Mouse (Mus musculus) T-cell, adult 66 days (primary cell): ENCODE results near the gene Gnat2. TPM values are rescaled to one million over a fixed set of nuclear protein-coding genes. Genes with fewer than 3 reads are reported as not detected.

Experiments used
- total RNA-seq, 2 experiments: library from RNA; stranded (reverse); gene quantifications; 3 replicates in 1 of 2; 4 replicates in 1 of 2; pipeline ENCODE4 v1.2.4; 2023

Gnat2 gene
- total RNA-seq = not detected

DNA sequence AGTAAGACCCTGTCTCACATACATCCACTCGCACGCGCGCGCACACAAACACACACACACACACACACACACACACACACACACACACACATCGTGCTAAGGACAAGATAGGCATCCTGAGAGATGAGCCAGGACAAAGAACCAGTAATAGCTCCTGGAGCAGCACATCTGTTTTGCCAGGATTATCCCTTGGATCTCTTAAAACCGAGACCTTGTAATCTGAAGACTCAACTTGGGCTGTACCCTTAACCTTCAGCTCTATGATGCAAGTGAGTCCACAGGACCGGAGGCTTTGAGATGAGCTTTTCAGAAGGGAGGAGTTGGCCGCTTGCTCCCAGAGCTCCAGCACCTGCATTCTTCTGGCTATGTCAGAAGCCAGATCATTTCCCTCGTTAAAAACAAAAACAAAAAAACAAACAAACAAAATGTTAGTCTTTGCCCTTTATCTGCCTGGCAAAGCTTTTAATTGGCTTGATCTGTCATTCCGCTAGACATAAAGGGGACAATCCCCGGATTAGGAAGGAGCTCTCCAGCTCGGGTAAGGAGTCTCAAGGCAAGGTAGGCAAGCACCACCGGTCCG is at the start of gene Gnat2:
Gene Gnat2 (plus strand): TSS at position 254 of the 580 bp plus-strand sequence.

DNA sequence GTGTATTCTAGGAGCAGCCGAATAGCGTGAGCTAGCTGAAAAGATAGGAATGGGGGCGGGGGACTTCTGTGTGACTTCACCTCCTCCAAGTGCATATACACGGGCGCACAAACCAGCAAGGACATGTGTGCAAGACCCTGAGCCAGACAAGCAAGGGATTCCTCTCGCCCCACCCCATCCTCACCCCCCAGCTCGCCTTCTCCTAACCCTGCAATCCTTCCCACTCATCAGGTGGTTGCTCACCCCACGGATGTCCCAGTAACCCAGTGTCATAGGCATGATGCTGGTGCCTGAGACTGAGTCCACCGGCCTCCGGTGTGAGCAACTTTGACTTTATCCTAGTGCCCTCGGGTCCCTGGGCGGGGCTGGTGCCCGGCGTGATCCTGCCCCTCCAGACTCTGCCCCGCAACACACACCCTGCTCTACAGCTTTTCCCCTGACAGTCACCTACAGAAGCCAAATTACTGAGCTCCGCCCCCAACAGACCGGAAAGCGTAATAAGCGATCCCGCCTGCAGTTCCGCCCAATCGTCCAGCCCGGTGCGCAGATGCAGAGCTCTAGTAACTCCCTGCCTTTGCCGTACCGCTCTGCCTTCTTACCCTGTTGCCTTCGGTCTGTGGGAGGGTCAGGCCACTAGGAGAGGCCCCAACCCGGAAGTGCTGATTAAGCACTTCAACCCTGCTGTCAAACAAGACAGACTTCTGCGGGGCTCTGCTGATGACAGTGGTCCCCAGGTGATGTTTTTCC is 48.0 kb upstream of the Gnat2 start, which contains the start of gene Gstm4:
Gene Gstm4 (minus strand): TSS at position 501 of the 747 bp plus-strand sequence.

DNA sequence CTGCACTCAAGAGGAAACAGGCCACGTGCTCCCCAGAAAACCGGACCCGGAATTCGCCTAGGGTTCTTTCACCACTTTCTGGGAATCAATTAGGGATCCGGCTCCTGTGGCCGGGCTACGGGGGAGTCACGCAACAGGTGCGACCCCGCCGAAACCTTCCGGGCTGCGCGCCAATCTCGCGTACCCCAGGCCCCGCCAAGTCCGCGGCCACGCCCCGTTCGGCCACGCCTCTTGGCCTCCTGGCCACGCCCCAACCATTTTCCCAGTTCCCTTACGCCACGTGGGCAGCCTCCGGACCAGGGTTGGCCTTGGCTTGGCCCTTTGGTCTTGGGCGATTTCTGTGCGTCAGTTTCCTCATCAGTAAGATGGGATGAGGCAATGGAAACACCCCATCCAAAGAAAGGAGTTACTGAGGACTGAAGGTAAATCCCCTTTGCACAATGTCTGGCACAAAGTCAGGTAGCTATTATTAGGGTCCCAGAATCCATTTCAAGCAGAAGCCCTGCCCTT is 6.1 kb upstream of the Gnat2 start, which contains the start of gene Ampd2:
Gene Ampd2 (minus strand): TSS at position 182 of the 510 bp plus-strand sequence.

DNA sequence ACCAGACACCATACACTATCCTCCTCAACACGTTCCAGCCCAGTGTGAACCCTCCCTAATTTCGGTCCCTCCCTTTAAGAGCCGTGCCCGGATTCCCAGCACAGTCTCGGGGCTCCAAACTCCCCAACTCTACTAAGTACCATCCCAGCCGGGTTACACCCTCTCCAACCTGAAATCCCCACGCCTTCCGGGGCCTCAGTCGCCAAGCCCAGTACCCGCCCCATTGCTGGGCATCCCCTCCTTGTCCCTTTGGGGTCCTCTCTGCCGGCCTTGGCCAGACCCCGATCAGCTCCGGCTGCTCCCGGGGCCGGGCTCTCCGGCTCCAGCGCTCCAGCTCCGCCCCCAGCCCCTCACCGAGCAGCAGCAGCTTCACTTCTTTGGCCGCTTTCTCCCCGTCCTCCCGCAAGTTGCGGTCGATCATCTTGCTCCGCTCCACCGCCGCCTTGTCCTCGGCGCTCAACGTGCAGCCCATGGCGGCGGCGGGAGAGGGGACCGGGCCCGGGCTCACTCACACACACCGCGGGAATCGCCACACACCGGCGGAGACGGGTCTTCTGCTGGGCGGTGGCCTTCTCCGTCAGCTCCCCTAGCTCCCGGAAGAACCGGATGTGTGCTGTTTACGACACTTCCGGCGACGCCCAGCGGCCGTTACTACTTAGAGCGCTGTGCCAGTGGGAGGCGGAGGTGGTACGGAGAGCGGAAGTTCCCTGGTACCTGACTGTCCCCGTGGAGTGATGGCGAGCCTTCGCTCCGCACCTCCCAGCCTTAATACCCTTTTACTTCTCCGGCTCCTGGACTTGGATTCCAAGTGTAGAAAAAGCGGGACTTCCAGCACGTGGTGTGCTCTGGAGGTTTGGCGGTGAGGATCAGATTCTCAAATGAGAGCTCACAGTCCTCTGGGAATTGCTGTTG is 53.2 kb downstream of the Gnat2 start, which contains the start of gene Gnai3:
Gene Gnai3 (minus strand): TSS at position 613 of the 912 bp plus-strand sequence.

Other genes with a start within 250 kb of the Gnat2 start
- not detected for gene Eps8l3, start 215.6 kb upstream of the Gnat2 start, total RNA-seq
- 1 to 10 TPM in 1 of 2 experiments, under 1 TPM in 1; 0.90 to 1.0 TPM for gene Gstm5, start 197.0 kb upstream of the Gnat2 start, total RNA-seq
- 1 to 10 TPM; 1.5 to 2.7 TPM for gene Gstm7, start 161.0 kb upstream of the Gnat2 start, total RNA-seq
- gene Gstm6, start 149.0 kb upstream of the Gnat2 start, total RNA-seq = not detected
- gene Gstm3, start 123.5 kb upstream of the Gnat2 start, total RNA-seq = not detected
- not detected for gene Gstm2, start 106.3 kb upstream of the Gnat2 start, total RNA-seq
- gene Gstm1, start 74.8 kb upstream of the Gnat2 start, total RNA-seq = 1 to 10 TPM; 3.6 to 4.9 TPM
- gene Gstm4, start 47.9 kb upstream of the Gnat2 start, total RNA-seq = 1 to 10 TPM; 2.3 to 2.4 TPM
- 10 to 100 TPM; 35.9 TPM for gene Ampd2, start 6.1 kb upstream of the Gnat2 start, total RNA-seq
- 10 to 100 TPM; 86.8 to 86.9 TPM for gene Gnai3, start 53.4 kb downstream of the Gnat2 start, total RNA-seq
- gene Gpr61, start 62.1 kb downstream of the Gnat2 start, total RNA-seq = not detected
- 1 to 10 TPM; 3.1 to 3.5 TPM for gene Amigo1, start 93.5 kb downstream of the Gnat2 start, total RNA-seq
- gene Cyb561d1, start 108.4 kb downstream of the Gnat2 start, total RNA-seq = 10 to 100 TPM; 32.9 to 35.3 TPM
- 10 to 100 TPM; 30.2 to 37.6 TPM for gene Atxn7l2, start 118.1 kb downstream of the Gnat2 start, total RNA-seq
- gene Sypl2, start 133.9 kb downstream of the Gnat2 start, total RNA-seq = not detected
- 10 to 100 TPM; 42.1 to 49.7 TPM for gene Psma5, start 164.1 kb downstream of the Gnat2 start, total RNA-seq
- 1 to 10 TPM in 1 of 2 experiments, under 1 TPM in 1; 0.68 to 1.1 TPM for gene Sort1, start 191.3 kb downstream of the Gnat2 start, total RNA-seq